Mouse (Mus musculus) heart, postnatal 25 days (tissue): ENCODE measurements around the gene Rpgrip1l. TPM values are rescaled to one million over a fixed set of nuclear protein-coding genes. Genes with fewer than 3 reads are reported as not detected.

ENCODE experiments used
- DNase-seq: peaks from one replicate; pipeline ENCODE4 v3.0.0; 2022; ENCODE audit warnings: low spot score
- intact Hi-C: fragments of 180-260 bp; cut with DNase I; formaldehyde crosslinking; loops from one replicate; pipeline ENCODE4 v1.15.1; 2025
- total RNA-seq, 2 experiments: library from RNA; stranded (reverse); gene quantifications; 2 replicates each; pipeline ENCODE4 v1.2.3; 2021

The Rpgrip1l gene
- total RNA-seq, 2 experiments from 2014 or later: 3.8 to 5.1 TPM

DNA sequence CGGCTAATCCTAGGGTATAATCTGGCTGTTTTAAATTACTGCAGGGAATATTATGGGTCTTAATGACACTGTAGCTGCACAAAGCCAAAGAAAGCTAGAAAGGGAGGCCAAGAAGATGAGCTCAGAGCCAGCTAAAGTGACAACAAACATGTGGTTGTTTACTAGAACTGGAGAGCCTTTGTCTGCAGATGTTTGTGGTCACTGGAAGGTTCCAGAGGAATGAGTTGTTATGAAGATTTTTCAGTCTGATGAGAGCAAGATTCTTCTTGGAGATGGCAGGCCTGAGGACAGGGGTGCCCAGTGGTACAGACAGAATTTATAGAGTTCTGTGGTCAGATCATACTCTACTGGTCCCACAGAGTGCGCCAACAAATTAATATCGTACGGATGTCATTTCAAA is 94.8 kb downstream of the Rpgrip1l start:
- no peak for DNase-seq
- intact Hi-C loops: no loop called here

DNA sequence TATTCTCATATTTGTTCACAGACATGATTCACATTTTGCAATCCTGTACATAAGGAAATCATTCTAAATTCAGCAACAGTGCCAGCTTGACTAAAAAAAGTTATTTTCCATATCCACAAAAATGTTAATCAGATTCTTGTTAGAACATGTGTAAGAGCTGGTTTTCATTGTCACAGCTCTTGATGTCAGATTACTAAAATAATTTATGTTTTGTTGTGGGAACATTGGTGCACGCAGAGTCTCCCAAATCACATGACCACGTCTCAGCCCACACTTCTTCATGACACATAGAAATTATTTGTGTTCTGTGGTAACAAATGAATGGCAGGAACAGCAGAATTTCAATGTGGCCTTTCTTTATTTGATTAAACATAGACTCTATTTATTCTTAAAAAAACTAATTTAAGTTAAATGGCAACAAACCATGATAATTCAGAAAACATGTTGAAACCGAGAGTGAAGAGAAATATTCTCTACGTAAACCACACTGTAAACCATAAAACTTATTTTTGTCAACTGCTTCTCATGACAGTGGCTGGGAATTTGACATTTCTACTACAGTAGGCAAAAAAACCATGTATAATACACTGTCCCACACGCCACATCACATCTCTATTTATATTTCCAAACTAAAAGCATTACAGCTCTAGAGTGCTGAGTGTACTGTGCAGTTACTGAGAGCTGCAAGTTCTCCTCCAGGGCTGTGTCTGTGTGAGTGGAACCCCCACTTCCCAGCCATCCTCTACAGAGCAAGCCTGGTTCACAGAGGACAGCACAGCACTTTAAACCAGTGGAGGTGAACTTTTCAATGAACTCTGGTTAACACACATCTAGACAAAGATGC is 95.8 kb downstream of the Rpgrip1l start:
- intact Hi-C loops: no loop called here
- no peak for DNase-seq

DNA sequence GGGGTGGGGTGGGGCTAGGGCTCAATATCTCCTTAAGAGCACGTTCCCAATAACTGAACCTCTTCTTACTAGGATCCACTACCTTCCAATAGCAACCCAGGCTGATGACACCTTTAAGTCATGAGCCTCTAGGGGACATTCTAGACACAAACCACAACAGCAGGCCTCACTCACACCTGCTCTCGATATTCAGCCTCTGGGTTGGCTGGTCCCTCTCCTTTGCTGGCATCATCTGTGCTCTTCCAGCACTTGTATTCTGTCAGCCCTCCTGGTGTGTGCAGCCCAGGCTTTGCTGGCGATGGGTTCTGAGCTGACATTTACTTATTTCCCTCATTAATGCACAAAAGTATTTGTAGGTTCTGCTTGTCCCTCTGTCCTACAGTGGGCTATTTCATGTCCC is 98.8 kb downstream of the Rpgrip1l start:
- intact Hi-C loops: no loop called here
- no peak for DNase-seq

DNA sequence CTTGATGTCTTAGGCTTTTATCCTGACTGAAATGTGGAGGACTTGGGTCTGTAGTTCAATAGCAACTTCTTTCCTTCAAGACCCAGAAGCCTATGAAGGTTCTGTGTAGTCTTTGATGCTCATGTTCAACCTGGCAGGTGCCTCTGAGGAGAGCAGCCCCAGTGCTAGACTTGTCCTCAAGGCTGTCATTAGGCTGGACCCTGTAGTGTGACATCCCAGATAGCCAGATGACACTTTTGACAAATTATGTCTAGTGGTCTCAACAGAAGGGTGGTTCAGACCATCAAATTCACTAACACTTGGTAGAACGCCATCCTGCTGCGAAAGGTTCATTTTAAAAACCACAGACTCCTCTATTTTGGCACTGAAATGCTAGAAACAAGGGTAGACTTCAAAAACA is 100.1 kb downstream of the Rpgrip1l start:
- no peak for DNase-seq
- intact Hi-C loops: no loop called here

DNA sequence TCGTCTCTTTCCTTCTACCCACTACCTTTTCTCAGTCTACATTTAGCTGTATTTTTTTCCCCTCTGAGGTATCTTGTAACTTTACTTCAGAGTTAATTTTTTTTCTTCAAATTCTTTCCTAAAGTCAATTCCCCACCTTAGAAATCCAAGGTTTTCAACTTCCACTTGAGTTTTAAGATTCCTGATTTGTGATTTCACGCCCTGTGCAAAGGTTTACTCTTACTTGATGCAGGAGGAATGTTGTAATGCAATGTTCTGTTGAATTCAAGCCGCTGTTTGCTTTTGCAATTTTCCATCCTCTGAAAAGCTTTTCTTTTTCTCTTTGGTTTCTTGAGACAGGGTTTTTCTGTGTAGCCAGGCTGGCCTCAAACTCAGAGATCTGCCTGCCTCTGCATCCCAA is 103.4 kb downstream of the Rpgrip1l start:
- intact Hi-C loops: no loop called here

DNA sequence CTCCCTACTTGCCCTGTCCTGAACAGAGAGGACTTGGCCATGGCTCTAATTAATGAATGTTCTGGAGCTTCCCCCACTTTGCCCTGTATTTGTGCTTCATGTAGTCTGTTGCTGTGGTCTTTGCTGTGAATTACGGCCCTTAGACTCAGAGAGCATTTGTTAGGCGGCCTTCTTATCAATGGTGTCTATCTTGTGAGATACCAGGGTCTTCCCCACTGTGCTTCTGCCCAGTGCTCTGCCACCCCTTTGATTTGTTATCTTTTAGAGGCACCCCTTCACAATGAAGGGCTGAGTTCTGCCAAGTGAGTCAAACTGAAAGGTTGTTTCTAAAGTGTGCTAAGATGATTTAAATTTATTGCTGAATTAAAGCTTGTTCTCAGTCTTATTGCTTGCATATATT is 105.4 kb downstream of the Rpgrip1l start:
- no peak for DNase-seq
- intact Hi-C loops: no loop called here

More for the DNA sequence above, 103.4 kb downstream of the Rpgrip1l start:
- DNase-seq: no peak

DNA sequence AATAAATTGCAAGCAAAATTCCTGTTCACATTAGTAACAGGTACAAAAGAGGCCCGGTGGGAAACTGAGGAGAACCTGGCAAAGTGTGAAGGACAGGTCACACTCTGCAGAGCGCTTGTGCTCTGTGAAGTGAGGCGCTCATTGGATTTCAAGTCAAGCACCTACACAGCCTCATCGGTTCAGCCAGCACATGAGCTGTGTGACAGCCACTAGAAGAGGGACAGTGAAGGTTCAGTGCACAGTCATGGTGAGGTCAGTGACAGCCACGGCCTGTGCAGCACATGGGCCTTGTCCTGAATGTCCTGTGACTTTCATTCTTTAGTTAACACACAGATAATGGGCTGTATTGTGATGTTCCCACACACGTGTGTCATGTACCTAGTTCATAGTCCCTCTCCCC is 107.2 kb downstream of the Rpgrip1l start:
- intact Hi-C loops: no loop called here
- DNase-seq: no peak

DNA sequence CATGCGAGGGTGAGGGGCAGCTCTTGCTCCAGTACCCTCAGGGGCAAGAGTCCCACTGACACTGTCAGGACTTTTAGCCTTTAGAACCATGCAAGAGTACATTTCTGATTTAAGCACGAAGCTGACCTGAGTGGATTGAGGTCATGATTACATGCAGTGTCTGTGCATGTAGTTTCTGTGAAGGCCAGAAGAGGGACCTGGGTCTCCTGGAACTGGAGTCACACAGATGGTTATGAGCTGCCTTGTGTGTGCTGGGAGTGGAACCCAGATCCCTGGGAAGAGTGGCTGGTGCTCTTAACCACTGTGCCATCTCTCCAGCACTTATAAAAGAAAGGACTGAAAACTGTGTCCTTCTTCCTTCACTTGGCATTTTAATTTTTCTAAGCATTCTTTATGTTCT is 111.9 kb downstream of the Rpgrip1l start:
- DNase-seq: no peak
- intact Hi-C loops: no loop called here

DNA sequence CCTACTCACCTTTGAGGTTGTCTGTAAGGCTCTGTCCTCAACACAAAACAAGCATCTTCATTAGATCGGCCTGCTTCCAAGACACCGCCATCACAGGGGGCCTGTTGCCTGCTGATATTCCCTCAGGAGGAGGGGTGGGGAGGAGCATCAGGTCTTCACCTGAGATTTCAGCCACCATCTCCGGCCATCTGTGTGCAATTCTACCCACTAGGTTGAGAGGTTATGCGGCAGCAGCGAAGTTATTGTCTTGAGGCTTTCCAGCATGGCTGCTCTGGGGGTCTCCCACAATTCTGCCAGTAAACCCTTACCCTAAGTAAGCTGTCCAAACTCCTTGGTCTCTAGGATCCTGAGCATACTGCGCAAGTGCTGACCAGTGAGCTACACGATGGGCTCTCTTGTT is 113.2 kb downstream of the Rpgrip1l start, which contains the start of gene Aktip:
Gene Aktip, minus strand, starts transcription at position 101 of the 400 bp plus-strand sequence.
- intact Hi-C loops: loop anchor here (10.0 kb wide), 3 partner anchors 285 to 1515 kb away; no protein-coding TSS in a partner anchor
- no peak for DNase-seq

DNA sequence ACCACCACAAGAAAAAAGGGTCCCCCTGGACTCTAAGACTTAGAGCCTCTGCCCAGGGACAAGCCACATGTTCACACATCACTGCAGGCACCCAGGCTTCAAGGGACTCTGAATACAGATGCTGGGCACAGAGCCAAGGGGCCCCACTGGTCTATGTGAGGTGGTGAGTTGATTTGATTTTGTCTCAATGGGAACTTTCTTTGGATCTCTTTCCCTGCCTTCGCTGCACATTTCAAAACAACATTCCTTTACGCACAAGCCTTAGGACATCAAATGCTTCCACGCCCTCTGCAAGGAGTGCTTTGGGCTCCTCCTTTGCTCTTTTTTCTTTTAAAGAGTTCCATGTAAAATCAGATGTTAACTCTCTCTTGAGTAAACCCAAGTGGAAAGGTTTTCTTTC is 115.0 kb downstream of the Rpgrip1l start:
- DNase-seq: no peak
- intact Hi-C loops: loop anchor here (10.0 kb wide), 3 partner anchors 287 to 1517 kb away; no protein-coding TSS in a partner anchor

DNA sequence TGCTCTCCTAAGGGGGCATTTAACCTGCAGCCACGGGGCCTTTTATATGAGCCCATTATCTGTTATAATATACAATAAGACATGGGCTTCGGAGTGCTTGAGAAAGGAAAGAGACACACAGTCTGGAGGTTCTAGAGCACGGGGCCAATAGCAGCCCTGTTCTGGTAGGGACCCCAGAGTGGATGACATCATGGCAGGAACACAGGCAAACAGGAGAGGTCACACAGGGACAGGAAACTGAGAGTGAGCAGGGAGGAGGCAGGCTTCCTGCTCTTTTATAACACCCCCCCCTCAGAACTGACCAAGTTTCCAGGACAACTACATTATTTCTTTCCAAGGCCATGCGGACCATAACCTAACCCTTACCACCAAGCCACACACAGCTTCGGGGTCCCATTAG is 115.8 kb downstream of the Rpgrip1l start:
- no peak for DNase-seq
- intact Hi-C loops: loop anchor here (10.0 kb wide), 3 partner anchors 288 to 1518 kb away; no protein-coding TSS in a partner anchor

DNA sequence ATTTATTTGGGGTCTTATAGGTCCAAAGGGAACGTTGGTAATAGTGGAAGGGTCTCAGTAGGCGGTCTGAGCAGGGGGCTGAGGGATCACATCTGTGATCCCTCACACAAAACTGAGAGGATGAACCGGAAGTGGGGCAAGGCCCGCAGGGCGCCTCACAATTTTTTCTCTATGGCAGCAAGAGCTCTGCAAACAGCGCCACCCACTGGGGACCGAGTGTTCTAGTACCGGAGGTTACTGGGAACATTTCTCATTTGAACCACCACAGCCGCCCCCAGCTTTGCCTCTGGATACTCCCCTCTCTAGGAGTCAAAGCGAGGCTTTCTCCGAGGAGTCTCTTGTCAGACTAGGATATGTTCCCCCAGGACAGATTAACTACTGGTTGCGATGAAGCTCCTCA is 116.4 kb downstream of the Rpgrip1l start:
- DNase-seq: no peak
- intact Hi-C loops: loop anchor here (10.0 kb wide), 3 partner anchors 288 to 1518 kb away; no protein-coding TSS in a partner anchor

DNA sequence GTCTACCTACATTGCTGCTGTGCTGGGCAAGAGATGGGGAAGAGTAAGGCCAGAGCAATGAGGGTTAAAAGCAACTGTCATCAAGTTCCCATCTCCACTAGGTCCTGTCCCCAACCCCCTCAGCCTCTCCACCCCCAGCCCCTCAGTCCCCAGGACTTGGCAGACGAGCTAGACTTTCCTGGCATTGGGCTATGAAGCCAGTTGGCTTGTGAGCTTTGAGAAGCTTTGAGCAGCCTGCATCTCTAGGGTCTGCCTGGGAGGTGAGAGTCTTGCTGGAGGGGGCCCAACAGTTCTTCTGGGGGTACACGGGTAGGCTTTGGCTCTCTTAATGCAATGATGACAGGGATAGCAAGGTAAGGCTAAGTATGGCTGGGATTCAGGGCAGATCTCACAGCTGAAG is 119.0 kb downstream of the Rpgrip1l start:
- DNase-seq: no peak
- intact Hi-C loops: loop anchor here (10.0 kb wide), 3 partner anchors 291 to 1521 kb away; no protein-coding TSS in a partner anchor

DNA sequence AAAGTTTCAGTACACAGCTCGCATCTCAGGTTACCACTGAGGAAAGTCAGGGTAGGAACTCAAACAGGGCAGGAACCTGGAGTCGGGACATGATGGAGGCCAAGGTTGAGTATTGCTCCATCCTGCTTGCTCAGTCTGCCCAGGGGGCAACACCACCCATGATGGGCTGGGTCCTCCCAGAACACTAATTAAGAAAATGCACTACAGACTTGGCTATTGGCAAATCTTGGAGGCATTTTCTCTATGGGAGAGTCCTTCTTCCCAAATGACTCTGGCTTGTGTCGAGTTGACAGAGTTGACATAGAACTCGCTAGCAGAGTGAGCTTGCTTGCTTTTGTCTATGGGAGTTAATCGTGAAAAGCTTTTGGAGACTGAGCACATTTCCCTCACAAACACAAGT is 120.1 kb downstream of the Rpgrip1l start:
- no peak for DNase-seq
- intact Hi-C loops: loop anchor here (10.0 kb wide), 3 partner anchors 292 to 1522 kb away; no protein-coding TSS in a partner anchor

DNA sequence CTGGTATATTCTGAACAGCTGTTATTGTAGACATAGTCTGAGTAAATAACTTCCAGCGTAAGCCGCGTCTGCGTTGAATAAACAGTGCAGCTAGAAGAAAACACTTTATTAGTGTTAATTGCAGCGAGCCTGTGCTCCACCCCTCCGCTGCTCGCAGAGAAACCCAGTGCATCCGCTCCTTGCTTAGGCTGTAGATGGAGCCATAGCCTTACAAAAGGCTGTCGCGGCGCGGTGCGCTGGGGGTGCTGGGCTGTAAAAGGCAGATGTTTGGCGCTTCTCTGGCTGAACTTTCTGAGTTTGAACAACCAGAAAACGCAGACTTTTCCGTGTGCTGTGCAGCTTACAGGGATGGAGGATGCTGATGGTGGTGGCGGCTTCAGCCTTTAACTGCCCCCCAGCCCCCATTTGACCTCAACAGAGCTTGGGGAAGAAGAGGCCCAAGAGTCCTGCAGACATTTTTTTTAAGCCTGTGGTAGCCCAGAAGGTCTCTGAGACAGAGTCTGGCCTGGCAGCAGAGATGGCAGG is 122.2 kb downstream of the Rpgrip1l start:
- no peak for DNase-seq
- intact Hi-C loops: loop anchor here (10.0 kb wide), 3 partner anchors 294 to 1524 kb away; no protein-coding TSS in a partner anchor

DNA sequence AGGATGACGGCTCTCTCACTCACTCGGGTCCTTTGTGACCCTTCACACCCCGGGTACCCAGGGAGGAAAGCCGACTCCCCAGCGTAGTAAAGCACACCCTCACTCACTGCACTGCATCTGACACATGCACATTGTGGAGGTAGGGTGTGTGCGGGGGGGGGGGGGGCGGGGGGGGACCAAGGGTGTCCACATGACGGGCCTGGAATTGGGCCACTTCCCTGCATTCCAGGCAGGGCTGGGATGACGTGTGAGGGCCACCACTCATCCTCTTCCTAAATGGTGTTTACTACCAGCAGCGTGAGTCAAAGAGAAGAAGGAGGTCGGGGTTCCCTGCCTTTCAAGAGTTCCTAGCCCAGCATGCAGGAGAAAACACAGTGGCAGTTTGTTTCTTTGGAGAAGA is 124.9 kb downstream of the Rpgrip1l start:
- no peak for DNase-seq
- intact Hi-C loops: no loop called here

DNA sequence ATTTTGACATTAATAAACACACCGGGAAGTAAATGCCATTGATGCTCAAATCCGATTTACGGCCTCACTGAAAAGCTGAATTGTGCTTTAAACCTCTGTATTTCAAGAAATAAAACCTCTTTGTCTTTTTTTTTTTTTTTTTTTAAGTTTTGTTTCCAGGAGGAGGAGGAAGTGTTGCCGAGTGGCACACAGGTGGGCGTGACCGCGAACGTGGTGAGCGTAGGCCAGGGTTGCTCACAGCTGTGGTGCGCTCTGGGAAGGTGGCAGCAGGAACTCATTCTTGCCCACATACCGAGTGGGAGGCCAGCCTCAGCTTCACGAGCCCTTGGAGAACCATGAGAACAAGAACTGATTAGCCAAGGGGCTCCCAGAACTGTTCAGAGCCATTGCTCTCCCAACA is 126.7 kb downstream of the Rpgrip1l start:
- DNase-seq: no peak
- intact Hi-C loops: no loop called here

DNA sequence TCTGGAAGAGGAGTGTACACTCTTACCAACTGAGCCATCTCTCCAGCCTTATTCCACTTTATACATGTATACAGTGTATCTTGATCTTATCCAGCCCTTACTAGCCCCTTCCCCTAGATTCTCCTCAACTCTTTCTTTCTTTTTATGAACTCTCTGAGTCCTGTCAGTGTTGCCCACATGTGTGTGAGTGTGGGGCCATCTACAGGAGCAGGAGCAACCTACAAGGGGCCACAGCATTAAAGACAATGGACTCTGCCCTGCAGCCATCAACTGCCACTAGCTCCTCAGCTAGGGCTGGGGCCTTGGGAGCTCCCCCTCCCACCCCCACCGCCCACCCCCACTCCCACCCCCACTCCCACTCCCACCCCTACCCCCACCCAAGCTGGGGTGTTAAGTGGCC is 135.4 kb downstream of the Rpgrip1l start:
- intact Hi-C loops: no loop called here
- DNase-seq: no peak

DNA sequence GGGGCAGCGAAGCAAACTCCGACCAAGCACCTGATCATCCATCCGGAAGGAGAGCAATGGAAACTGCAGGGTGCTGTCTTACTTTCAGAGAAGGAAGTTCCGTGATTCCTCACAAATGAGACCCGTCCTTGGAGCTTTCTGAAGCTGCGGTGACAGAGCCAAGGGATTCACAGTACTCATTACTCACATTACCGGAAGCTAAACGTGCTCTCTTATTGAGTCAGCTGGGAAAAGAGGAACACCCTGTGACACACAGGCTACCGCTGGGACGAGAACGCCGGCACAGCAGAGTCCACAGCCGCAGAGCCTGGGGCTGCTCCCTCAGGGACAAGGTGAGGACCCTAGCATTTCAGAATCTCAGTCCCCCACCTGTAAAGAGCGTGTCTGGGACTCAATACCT is 136.9 kb downstream of the Rpgrip1l start:
- intact Hi-C loops: no loop called here
- no peak for DNase-seq

DNA sequence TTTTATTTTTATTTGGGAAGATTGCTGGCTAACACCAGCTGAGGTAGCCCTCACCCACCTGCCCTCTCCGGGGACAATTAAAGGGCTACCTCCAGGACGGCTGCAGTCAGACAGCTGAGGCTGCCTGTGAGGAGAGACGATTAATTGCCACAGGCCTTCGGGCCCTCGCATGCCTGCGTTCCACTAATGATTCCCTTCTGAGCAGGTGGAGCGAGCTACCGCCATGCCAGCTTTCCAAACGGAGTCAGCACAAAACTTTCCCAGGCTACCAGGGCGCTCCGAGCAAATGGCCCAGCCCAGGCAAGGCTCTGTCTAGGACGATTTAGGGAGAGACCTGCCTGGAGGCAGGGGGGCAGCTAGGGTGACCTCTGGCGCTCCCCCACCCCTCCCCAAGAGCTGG is 141.5 kb downstream of the Rpgrip1l start:
- intact Hi-C loops: no loop called here
- no peak for DNase-seq

DNA sequence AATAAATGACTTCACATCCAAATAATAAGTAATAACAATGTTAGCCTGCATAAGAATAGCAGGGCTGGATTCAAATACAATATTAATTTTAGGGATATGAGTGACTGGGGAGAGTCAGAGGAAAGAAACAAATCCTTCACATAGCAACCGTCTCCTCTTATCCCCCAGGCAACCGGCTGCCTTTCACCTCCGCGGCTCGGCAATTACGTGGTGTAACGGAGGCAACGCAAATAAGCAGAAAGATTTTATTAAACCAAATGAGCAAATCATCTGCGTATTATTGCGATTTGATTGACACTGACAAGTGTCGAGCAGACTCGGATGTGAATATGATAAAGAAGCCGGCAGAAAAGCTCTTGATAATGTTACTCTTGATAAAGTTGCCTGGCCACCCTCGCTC is 142.1 kb downstream of the Rpgrip1l start:
- DNase-seq: no peak
- intact Hi-C loops: no loop called here
